Mouse (Mus musculus) gonadal fat pad, adult 2 months (tissue): ENCODE results near the gene Thpo. TPM values are rescaled to one million over a fixed set of nuclear protein-coding genes. Genes with fewer than 3 reads are reported as not detected.
A peak's percentile ranks its signal among the peaks of the same experiment; 100 is the strongest.

Source experiments
- DNase-seq: peaks from one replicate; pipeline ENCODE4 v3.0.0-alpha.2; 2012; ENCODE audit warnings: low read depth
- polyA plus RNA-seq: library from polyadenylated mRNA; depleted of rRNA; stranded (reverse); fragments of >200 nt; gene quantifications from 2 replicates; pipeline ENCODE4 v1.2.3, GENCODE M21; 2012; rRNA removed

Thpo gene
- polyA plus RNA-seq, result 4.1 and 4.2 TPM in 2 replicates

- DNase-seq, result no peak
Observed at GRCm38 (mm10) chr16:20733731-20734730, at the start of gene Thpo. Gene Thpo (minus strand): TSS chr16:20734511.

GRCm38 (mm10) chr16:20783891-20784290 is 49.6 kb upstream of the Thpo start:
- no peak for DNase-seq

GRCm38 (mm10) chr16:20781101-20781630 is 46.9 kb upstream of the Thpo start:
- no peak for DNase-seq

- no peak for DNase-seq
Observed at GRCm38 (mm10) chr16:20779846-20780245, 45.5 kb upstream of the Thpo start.

GRCm38 (mm10) chr16:20775021-20775420 is 40.7 kb upstream of the Thpo start:
- no peak for DNase-seq

DNA sequence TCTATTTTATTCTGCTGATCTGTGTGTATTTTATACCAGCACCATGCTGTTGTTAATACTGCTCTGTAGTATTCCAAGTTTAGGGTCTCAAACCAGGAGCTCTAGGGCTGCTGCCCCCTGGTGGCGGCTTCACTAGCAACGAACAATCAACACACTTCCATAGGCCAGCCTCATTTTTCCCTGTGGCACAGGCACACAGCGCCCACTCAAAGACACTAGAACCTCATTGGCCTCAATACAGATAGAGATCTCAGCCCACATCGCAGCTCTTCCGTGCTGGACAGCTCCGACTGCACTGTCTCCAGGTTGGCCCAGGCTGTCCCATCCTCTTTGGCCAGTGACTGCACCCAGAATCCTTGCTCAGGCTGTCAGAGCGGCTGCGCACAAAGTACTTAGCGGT is 30.9 kb upstream of the Thpo start:
- no peak for DNase-seq

DNA sequence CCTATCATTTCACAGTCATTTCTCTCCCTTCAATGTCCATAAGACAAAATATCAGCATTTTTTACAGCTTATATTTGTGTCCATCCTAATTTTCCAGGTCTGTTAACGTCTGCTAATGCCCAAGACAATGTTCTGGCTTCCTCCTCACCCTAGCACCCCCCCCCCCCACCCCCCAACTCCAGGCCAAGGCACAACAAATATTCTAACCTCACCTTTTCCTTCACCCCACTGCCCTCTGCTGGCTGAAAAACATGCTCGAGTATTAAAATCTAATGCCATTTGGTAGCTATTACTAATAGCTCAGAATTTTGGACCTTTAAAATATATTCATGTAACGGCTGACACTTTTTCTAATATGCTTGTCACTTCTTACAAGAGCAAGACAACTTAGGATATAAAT is 27.4 kb upstream of the Thpo start:
- no peak for DNase-seq

GRCm38 (mm10) chr16:20757385-20757784 is 23.1 kb upstream of the Thpo start:
- DNase-seq, result no peak

DNA sequence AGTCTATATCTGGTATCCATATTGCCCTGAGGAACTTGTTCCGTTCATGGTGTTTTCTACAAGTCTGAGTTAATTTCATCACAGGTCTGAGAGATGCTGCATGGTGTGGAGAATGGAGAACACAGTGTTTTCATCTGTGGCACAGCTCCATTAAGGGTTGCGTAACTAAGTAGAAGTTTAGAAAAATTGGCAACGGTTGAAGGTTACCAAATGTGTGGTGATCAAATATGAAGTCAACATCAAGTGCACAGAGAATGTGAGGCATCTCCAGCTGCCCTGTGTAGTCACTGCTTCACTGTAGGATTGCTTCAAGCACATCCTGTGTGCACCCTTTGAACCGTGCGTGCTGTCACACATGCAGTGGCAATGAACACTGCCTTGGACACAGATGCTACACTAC is 21.7 kb upstream of the Thpo start:
- DNase-seq, result peak; percentile 85

DNA sequence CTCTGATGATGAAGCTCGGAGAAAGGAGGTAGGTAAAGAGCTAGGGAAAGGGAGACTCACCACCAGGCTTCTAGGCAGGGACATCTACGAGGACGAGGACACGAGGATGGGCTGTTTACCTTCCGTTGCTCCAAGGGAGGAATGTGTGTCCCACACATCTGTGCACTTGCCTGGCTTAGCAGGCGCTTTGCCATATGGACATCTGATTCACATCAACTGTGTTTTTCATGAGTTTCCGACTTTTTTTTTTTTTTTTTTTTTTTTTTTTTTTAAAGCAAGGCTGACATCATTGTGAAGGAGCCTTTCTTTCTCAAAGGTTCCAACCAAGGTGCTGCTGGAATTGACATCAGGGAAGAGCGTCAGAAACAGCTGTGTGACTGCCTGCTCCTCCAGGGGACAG is 16.2 kb upstream of the Thpo start:
- no peak for DNase-seq

DNA sequence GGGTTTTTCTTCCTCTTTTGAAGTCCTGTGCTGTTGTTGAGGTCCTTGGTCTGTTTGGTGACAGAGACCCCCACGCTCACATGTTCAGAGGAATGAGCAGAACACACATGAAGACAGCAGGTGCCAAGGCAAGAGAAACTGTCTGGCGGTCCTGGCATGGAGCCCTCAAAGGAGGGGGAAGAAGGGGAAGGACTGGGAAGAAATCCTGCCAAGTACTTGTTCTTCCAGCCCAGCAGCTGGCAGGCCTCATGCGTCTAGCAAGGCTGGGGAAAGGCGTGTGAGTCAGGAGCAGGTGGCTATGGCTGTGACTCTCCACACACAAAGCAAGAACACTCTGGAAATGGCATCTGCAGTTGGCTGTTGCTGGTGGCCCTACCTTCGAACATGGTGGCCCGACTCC is 12.3 kb upstream of the Thpo start:
- peak; percentile 34 for DNase-seq

- no peak for DNase-seq
Observed at GRCm38 (mm10) chr16:20739845-20740244, 5.5 kb upstream of the Thpo start.

DNA sequence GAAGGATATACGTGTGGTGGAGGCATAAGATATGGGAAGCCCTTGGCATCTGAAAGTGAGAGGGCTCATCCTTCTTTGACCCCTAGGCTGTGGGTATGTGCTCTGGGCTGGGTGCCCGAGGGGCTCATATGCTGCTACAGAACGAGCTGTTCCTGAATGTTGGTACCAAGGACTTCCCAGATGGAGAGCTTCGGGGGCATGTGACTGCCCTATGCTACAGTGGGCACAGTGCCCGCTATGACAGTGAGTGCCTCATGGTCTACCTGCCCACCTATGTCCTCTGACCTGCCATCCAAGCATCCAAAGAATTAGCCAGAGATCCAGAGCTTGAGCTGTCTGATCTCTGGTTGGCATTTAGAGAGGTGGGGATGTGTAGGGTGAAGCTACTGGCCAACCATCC is 2.5 kb upstream of the Thpo start:
- DNase-seq, result no peak

DNA sequence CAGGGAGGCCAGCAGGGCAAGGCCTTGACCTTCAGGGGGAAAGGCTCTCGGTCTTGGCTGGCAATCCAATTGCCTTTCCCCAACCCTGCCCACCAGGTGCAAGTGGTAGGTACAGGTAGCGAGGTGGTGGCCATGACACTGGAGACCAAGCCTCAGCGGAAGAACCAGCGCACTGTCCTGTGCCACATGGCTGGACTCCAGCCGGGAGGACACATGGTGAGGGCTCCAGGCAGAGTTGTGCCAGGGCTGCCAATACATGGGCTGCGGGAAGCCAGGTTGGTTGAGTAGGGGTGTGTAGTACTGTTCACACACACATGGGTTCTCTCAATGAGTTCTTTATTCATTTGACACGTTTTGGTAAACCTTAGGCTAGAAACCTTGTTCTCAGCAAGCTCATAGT is 1.9 kb upstream of the Thpo start:
- DNase-seq, result no peak

- no peak for DNase-seq
Observed at GRCm38 (mm10) chr16:20735651-20736050, 1.3 kb upstream of the Thpo start.

DNA sequence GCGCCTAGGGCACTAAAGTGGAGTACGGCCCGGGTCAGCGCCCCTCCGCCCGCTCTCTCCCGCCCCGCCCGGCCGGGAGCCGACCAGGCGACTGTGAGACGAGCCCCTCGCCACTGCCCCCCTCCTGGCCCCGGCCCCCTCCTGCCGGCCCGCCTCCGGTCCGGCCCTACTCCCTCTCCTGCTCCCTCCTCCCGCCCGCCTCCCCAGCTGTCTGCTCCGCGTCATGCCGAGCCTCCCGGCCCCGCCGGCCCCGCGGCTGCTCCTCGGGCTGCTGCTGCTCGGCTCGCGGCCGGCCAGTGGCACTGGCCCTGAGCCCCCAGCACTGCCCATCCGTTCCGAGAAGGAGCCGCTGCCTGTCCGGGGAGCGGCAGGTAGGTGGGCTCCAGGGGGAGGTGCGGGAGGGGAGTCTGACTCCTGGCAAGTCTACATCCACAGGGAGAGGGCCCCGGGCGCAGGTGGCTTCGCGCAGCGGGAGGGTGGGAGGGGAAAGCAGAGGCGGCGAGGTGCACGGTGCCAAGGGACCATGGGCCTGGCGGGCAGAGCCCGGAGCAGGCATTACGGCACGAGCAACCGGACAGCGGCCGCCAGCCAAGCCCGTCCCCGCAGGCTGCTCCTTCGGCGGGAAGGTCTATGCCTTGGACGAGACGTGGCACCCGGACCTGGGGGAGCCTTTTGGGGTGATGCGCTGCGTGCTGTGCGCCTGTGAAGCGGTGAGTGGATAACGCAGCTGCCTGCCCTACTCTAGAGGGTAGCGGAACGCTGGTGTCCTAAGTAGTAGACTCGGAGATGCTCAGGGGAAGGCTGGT is 1.2 kb downstream of the Thpo start, which contains the start of gene Chrd:
Gene Chrd, plus strand, starts transcription at position 203 of the 806 bp plus-strand sequence.
- no peak for DNase-seq

- no peak for DNase-seq
Observed at GRCm38 (mm10) chr16:20732251-20732924, 1.9 kb downstream of the Thpo start.

DNA sequence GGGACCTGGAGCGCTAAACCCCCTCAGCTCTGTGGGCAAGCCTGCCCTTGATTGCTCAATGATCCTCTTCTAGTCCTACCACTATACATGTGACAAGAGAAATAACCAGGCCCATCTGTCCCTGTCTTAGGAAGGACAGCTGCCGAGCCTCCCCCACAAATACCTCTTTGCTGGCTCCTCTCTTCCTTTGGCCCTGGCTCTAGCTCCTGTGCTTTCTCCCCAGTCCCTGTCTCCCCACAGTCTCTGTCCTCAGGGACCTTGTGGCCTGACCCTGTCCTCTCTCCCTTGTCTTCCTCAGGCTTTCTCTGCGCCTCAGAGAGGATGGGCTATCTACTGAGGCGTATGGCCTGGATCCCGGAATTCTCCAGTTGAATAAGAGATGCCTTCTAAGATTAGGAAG is 2.6 kb downstream of the Thpo start:
- DNase-seq, result no peak

- no peak for DNase-seq
Observed at GRCm38 (mm10) chr16:20730293-20730711, 4.0 kb downstream of the Thpo start.

GRCm38 (mm10) chr16:20726384-20726783 is 7.9 kb downstream of the Thpo start:
- DNase-seq, result no peak

- no peak for DNase-seq
Observed at GRCm38 (mm10) chr16:20725750-20726149, 8.6 kb downstream of the Thpo start.

DNA sequence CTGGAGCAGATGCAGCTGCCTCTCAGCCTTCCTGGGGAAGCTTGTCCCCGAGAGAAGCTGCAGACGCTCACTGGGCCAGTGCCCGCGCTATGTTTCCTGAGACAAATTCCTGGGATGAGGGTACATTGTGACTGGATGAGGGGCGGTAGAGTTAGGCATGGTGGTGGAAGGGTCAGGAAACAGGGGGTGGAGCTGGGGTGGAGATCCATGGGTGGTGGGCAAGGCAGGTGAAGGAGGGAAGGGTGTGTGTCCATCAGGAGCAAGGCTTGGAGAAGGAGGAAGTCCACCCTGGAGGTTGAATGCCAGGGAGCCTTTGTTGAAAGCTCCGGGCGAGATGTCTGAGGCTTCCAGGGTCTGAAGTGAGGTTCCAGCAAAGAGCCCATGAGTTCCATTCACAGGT is 9.0 kb downstream of the Thpo start:
- DNase-seq, result no peak
